Mouse (Mus musculus) skeletal muscle tissue, postnatal 0 days (tissue): ENCODE measurements around the gene Nol3. TPM values are rescaled to one million over a fixed set of nuclear protein-coding genes. Genes with fewer than 3 reads are reported as not detected.
A peak's percentile ranks its signal among the peaks of the same experiment; 100 is the strongest.

Experiments
- microRNA counts: library from miRNA; unstranded; fragments of <30 nt; microRNA quantifications from one replicate; lab custom pipeline; 2015
- microRNA-seq, 2 experiments: library from miRNA; unstranded; fragments of <30 nt; microRNA quantifications; one replicate each; pipeline ENCODE4; 2016
- polyA plus RNA-seq: library from polyadenylated mRNA; unstranded; fragments of >200 nt; fragmentation: Nextera tagmentation; extraction: Ambion mirVana; gene quantifications from 2 replicates; pipeline ENCODE4 v1.2.1, GENCODE M21; 2015

Nol3 gene
- polyA plus RNA-seq = 19.7 and 19.8 TPM in 2 replicates

GRCm38 (mm10) chr8:105275840-105276239 is at the start of gene Nol3:
TSS of gene Nol3 (plus strand) at chr8:105276140.

GRCm38 (mm10) chr8:105254966-105255350 is 21.0 kb upstream of the Nol3 start, which contains the start of gene B3gnt9:
TSS of gene B3gnt9 (minus strand) at chr8:105255153.

GRCm38 (mm10) chr8:105264024-105264982 is 11.6 kb upstream of the Nol3 start, which contains the start of the genes Tradd and Fbxl8:
TSS of gene Tradd (minus strand) at chr8:105264609.
TSS of gene Fbxl8 (plus strand) at chr8:105264648.

GRCm38 (mm10) chr8:105269461-105269947 is 6.4 kb upstream of the Nol3 start, which contains the start of gene Hsf4:
TSS of gene Hsf4 (plus strand) at chr8:105269801.

GRCm38 (mm10) chr8:105289805-105290460 is 14.0 kb downstream of the Nol3 start, which contains the start of gene 4931428F04Rik:
TSS of gene 4931428F04Rik (minus strand) at chr8:105289864.

GRCm38 (mm10) chr8:105295895-105296573 is 20.1 kb downstream of the Nol3 start, which contains the start of gene Exoc3l:
TSS of gene Exoc3l (minus strand) at chr8:105296101.

GRCm38 (mm10) chr8:105297511-105298192 is 21.7 kb downstream of the Nol3 start, which contains the start of gene E2f4:
TSS of gene E2f4 (plus strand) at chr8:105297663.

GRCm38 (mm10) chr8:105305211-105306145 is 29.5 kb downstream of the Nol3 start, which contains the start of gene Elmo3:
TSS of gene Elmo3 (plus strand) at chr8:105305601.

GRCm38 (mm10) chr8:105326141-105326672 is 50.3 kb downstream of the Nol3 start, which contains the start of the genes Lrrc29 and Tmem208:
TSS of gene Lrrc29 (minus strand) at chr8:105326278.
TSS of gene Tmem208 (plus strand) at chr8:105326354.

MicroRNAs within 50 kb of the gene (microRNA counts, 519-probe panel; counts per million panel counts)
- 2,628 counts per million, percentile 69 among the panel's probes with 10 or more counts for microRNA mmu-miR-328 (lab: Ali Mortazavi, UCI)

Small RNAs within 50 kb of the gene (microRNA-seq; reads per million reads assigned to microRNA genes)
- gene Gm27320 (0 reads per million in 2 experiments), gene Mir328 (353 to 381 reads per million in 2 experiments)

Other genes with a start within 250 kb of the Nol3 start
- gene Ces3a, start 227.5 kb upstream of the Nol3 start, polyA plus RNA-seq = not detected in 2 replicates
- gene Ces3b, start 192.4 kb upstream of the Nol3 start, polyA plus RNA-seq = not detected in 2 replicates
- gene Ces4a, start 144.3 kb upstream of the Nol3 start, polyA plus RNA-seq = not detected in 2 replicates
- 32.1 and 36.8 TPM in 2 replicates for gene Cbfb, start 105.5 kb upstream of the Nol3 start, polyA plus RNA-seq
- 13.8 and 14.6 TPM in 2 replicates for gene D230025D16Rik, start 51.0 kb upstream of the Nol3 start, polyA plus RNA-seq
- 12.4 and 15.0 TPM in 2 replicates for gene B3gnt9, start 21.0 kb upstream of the Nol3 start, polyA plus RNA-seq
- gene Tradd, start 11.5 kb upstream of the Nol3 start, polyA plus RNA-seq = 6.5 and 10.0 TPM in 2 replicates
- gene Fbxl8, start 11.5 kb upstream of the Nol3 start, polyA plus RNA-seq = 0.85 and 2.0 TPM in 2 replicates
- gene Hsf4, start 6.3 kb upstream of the Nol3 start, polyA plus RNA-seq = 0.11 and 0.18 TPM in 2 replicates
- gene 4931428F04Rik, start 13.7 kb downstream of the Nol3 start, polyA plus RNA-seq = 2.1 TPM in 2 replicates
- gene Exoc3l, start 20.0 kb downstream of the Nol3 start, polyA plus RNA-seq = 4.2 and 6.3 TPM in 2 replicates
- gene E2f4, start 21.5 kb downstream of the Nol3 start, polyA plus RNA-seq = 28.1 and 28.5 TPM in 2 replicates
- gene Elmo3, start 29.5 kb downstream of the Nol3 start, polyA plus RNA-seq = 2.3 and 3.0 TPM in 2 replicates
- gene Lrrc29, start 50.1 kb downstream of the Nol3 start, polyA plus RNA-seq = 2.5 and 2.8 TPM in 2 replicates
- gene Tmem208, start 50.2 kb downstream of the Nol3 start, polyA plus RNA-seq = 70.3 and 73.5 TPM in 2 replicates
- 0.82 and 1.1 TPM in 2 replicates for gene Fhod1, start 71.8 kb downstream of the Nol3 start, polyA plus RNA-seq
- gene Slc9a5, start 72.7 kb downstream of the Nol3 start, polyA plus RNA-seq = 0.45 and 0.52 TPM in 2 replicates
- gene Plekhg4, start 97.1 kb downstream of the Nol3 start, polyA plus RNA-seq = 0.12 and 0.18 TPM in 2 replicates
- gene Kctd19, start 137.4 kb downstream of the Nol3 start, polyA plus RNA-seq = 0.29 TPM in 1 of 2 replicates, not detected in the other
- gene Lrrc36, start 137.4 kb downstream of the Nol3 start, polyA plus RNA-seq = 0.94 and 1.2 TPM in 2 replicates
- 630 and 718 TPM in 2 replicates for gene Tppp3, start 195.4 kb downstream of the Nol3 start, polyA plus RNA-seq
- gene Zdhhc1, start 220.8 kb downstream of the Nol3 start, polyA plus RNA-seq = 22.4 and 24.2 TPM in 2 replicates
- 6.9 TPM in 2 replicates for gene Hsd11b2, start 242.6 kb downstream of the Nol3 start, polyA plus RNA-seq